Mouse (Mus musculus): ENCODE data around the gene Ism2. TPM values are rescaled to one million over a fixed set of nuclear protein-coding genes. Genes with fewer than 3 reads are reported as not detected.

The Ism2 gene
- polyA plus RNA-seq, 1 experiment from 2014 or later: 0.44 TPM

- peak overlapping the region; percentile 95 for H3K27ac ChIP-seq
- H3K9ac ChIP-seq: peak overlapping the region; percentile 89
- peak overlapping the region; percentile 74 for H3K4me2 ChIP-seq
- under 1% methylated on average over 31 of the region's 31 CpGs for WGBS
- H3K4me1 ChIP-seq (replicated peaks): peaks cover 9% of the 10 kb centered on the region
- H3K36me3 ChIP-seq: peaks cover 45% of the 10 kb centered on the region
- peak overlapping the region; percentile 78 for H3K4me3 ChIP-seq
- ATAC-seq (replicated peaks; ENCODE audit: insufficient number of reproducible peaks, insufficient read depth, low FRiP score, low read depth): peak; percentile 58
- H3K9me3 ChIP-seq (replicated peaks): no peaks in the 10 kb centered on the region
- no peaks in the 10 kb centered on the region for H3K27me3 ChIP-seq
Observed at GRCm38 (mm10) chr12:87266827-87267603, 32.5 kb downstream of the Ism2 start.

- Histone ChIP-seq H3K4me3 (peak within 1 kb of the TSS; percentile 78), H3K4me2 (peak within 1 kb of the TSS; percentile 76), H3K27ac (peak within 1 kb of the TSS; percentile 95), H3K36me3 (peaks cover 44% of the 10 kb centered on the region), H3K9ac (peak within 1 kb of the TSS; percentile 89), H3K27me3 (no peaks in the 10 kb centered on the region), H3K9me3 (replicated peaks) (no peaks in the 10 kb centered on the region), H3K4me1 (replicated peaks) (peaks cover 9% of the 10 kb centered on the region)
- ATAC-seq (replicated peaks; ENCODE audit: insufficient number of reproducible peaks, insufficient read depth, low FRiP score, low read depth): peak; percentile 95
- under 1% methylated on average over 31 of the region's 31 CpGs for WGBS
Observed at GRCm38 (mm10) chr12:87266108-87266826, 33.2 kb downstream of the Ism2 start, which contains the start of the genes Vipas39 and Ahsa1. Vipas39 (minus strand) TSS chr12:87266256. Ahsa1 (plus strand) TSS chr12:87266479.

GRCm38 (mm10) chr12:87265444-87265843, 34.1 kb downstream of the Ism2 start:
- Histone ChIP-seq H3K4me2 (peak overlapping the region; percentile 76), H3K27ac (peak overlapping the region; percentile 95), H3K4me1 (replicated peaks) (peaks cover 9% of the 10 kb centered on the region), H3K27me3 (no peaks in the 10 kb centered on the region), H3K36me3 (peaks cover 42% of the 10 kb centered on the region), H3K9me3 (replicated peaks) (no peaks in the 10 kb centered on the region), H3K9ac (peak overlapping the region; percentile 75), H3K4me3 (peak overlapping the region; percentile 78)
- 13% methylated on average over 11 of the region's 11 CpGs for WGBS
- no peak for ATAC-seq (replicated peaks; ENCODE audit: insufficient number of reproducible peaks, insufficient read depth, low FRiP score, low read depth)

GRCm38 (mm10) chr12:87260562-87260961, 38.9 kb downstream of the Ism2 start:
- Histone ChIP-seq H3K4me3 (no peak overlapping the region), H3K4me2 (no peak overlapping the region), H3K36me3 (peaks cover 61% of the 10 kb centered on the region), H3K27ac (no peak overlapping the region), H3K27me3 (no peaks in the 10 kb centered on the region), H3K9me3 (replicated peaks) (no peaks in the 10 kb centered on the region), H3K4me1 (replicated peaks) (0 out of 2 replicates have a peak, but pooled peaks cover 2% of the 10 kb centered on the region), H3K9ac (no peak overlapping the region)
- no peak for ATAC-seq (replicated peaks; ENCODE audit: insufficient number of reproducible peaks, insufficient read depth, low FRiP score, low read depth)
- 94% methylated on average over 8 of the region's 8 CpGs for WGBS

- H3K4me3 ChIP-seq: no peak overlapping the region
- no peak overlapping the region for H3K27ac ChIP-seq
- no peak overlapping the region for H3K9ac ChIP-seq
- no peak for ATAC-seq (replicated peaks; ENCODE audit: insufficient number of reproducible peaks, insufficient read depth, low FRiP score, low read depth)
- no peaks in the 10 kb centered on the region for H3K9me3 ChIP-seq (replicated peaks)
- no peaks in the 10 kb centered on the region for H3K4me1 ChIP-seq (replicated peaks)
- peaks cover 79% of the 10 kb centered on the region for H3K36me3 ChIP-seq
- H3K4me2 ChIP-seq: no peak overlapping the region
- WGBS: 92% methylated on average over 5 of the region's 5 CpGs
- H3K27me3 ChIP-seq: no peaks in the 10 kb centered on the region
Observed at GRCm38 (mm10) chr12:87256629-87257028, 42.9 kb downstream of the Ism2 start.

GRCm38 (mm10) chr12:87253878-87254277, 45.6 kb downstream of the Ism2 start:
- Histone ChIP-seq H3K4me2 (no peak overlapping the region), H3K36me3 (peaks cover 89% of the 10 kb centered on the region), H3K9ac (no peak overlapping the region), H3K4me3 (no peak overlapping the region), H3K27me3 (no peaks in the 10 kb centered on the region), H3K27ac (no peak overlapping the region), H3K9me3 (replicated peaks) (no peaks in the 10 kb centered on the region), H3K4me1 (replicated peaks) (no peaks in the 10 kb centered on the region)
- WGBS: 93% methylated on average over 6 of the region's 6 CpGs
- no peak for ATAC-seq (replicated peaks; ENCODE audit: insufficient number of reproducible peaks, insufficient read depth, low FRiP score, low read depth)

GRCm38 (mm10) chr12:87250161-87250560, 49.3 kb downstream of the Ism2 start:
- H3K4me1 ChIP-seq (replicated peaks): no peaks in the 10 kb centered on the region
- H3K4me3 ChIP-seq: no peak overlapping the region
- no peaks in the 10 kb centered on the region for H3K9me3 ChIP-seq (replicated peaks)
- no peak overlapping the region for H3K4me2 ChIP-seq
- H3K27ac ChIP-seq: no peak overlapping the region
- ATAC-seq (replicated peaks; ENCODE audit: insufficient number of reproducible peaks, insufficient read depth, low FRiP score, low read depth): no peak
- peaks cover 83% of the 10 kb centered on the region for H3K36me3 ChIP-seq
- 87% methylated on average over 6 of the region's 6 CpGs for WGBS
- no peaks in the 10 kb centered on the region for H3K27me3 ChIP-seq
- H3K9ac ChIP-seq: no peak overlapping the region

- Histone ChIP-seq H3K4me1 (replicated peaks) (peaks cover 8% of the 10 kb centered on the region; the same call in 1 of the 2 replicates), H3K27ac (peak within 1 kb of the TSS; percentile 7; the same call in 1 of the 2 replicates), H3K9ac (no peak within 1 kb of the TSS), H3K4me2 (no peak within 1 kb of the TSS), H3K9me3 (replicated peaks) (no peaks in the 10 kb centered on the region), H3K36me3 (peaks cover 41% of the 10 kb centered on the region), H3K4me3 (no peak within 1 kb of the TSS), H3K27me3 (no peaks in the 10 kb centered on the region)
- ATAC-seq (replicated peaks; ENCODE audit: insufficient number of reproducible peaks, insufficient read depth, low FRiP score, low read depth): 0 out of 2 replicates have a peak, but pooled peaks have one; percentile 31
- WGBS: 37% methylated on average over 1 of the region's 1 CpGs
Observed at GRCm38 (mm10) chr12:87238632-87239031, 60.9 kb downstream of the Ism2 start, which contains the start of gene Noxred1. Noxred1 (minus strand) TSS chr12:87238732.

GRCm38 (mm10) chr12:87236882-87237483, 62.5 kb downstream of the Ism2 start:
- Histone ChIP-seq H3K27ac (no peak overlapping the region), H3K4me2 (no peak overlapping the region), H3K4me3 (no peak overlapping the region), H3K27me3 (no peaks in the 10 kb centered on the region), H3K9ac (no peak overlapping the region), H3K36me3 (peaks cover 28% of the 10 kb centered on the region), H3K4me1 (replicated peaks) (peaks cover 8% of the 10 kb centered on the region; the same call in 1 of the 2 replicates), H3K9me3 (replicated peaks) (no peaks in the 10 kb centered on the region)
- no peak for ATAC-seq (replicated peaks; ENCODE audit: insufficient number of reproducible peaks, insufficient read depth, low FRiP score, low read depth)
- WGBS: 80% methylated on average over 5 of the region's 5 CpGs

GRCm38 (mm10) chr12:87230379-87230895, 69.1 kb downstream of the Ism2 start:
- ATAC-seq (replicated peaks; ENCODE audit: insufficient number of reproducible peaks, insufficient read depth, low FRiP score, low read depth): no peak
- Histone ChIP-seq H3K9ac (no peak overlapping the region), H3K4me2 (no peak overlapping the region), H3K4me3 (no peak overlapping the region), H3K27ac (no peak overlapping the region), H3K36me3 (no peaks in the 10 kb centered on the region), H3K9me3 (replicated peaks) (no peaks in the 10 kb centered on the region), H3K4me1 (replicated peaks) (no peaks in the 10 kb centered on the region), H3K27me3 (no peaks in the 10 kb centered on the region)

GRCm38 (mm10) chr12:87229633-87230032, 69.9 kb downstream of the Ism2 start:
- WGBS: 83% methylated on average over 2 of the region's 2 CpGs
- no peaks in the 10 kb centered on the region for H3K9me3 ChIP-seq (replicated peaks)
- no peak for ATAC-seq (replicated peaks; ENCODE audit: insufficient number of reproducible peaks, insufficient read depth, low FRiP score, low read depth)
- H3K4me3 ChIP-seq: no peak overlapping the region
- H3K9ac ChIP-seq: no peak overlapping the region
- no peak overlapping the region for H3K4me2 ChIP-seq
- H3K27me3 ChIP-seq: no peaks in the 10 kb centered on the region
- no peaks in the 10 kb centered on the region for H3K4me1 ChIP-seq (replicated peaks)
- H3K27ac ChIP-seq: no peak overlapping the region
- no peaks in the 10 kb centered on the region for H3K36me3 ChIP-seq

Data from heart, embryonic 15.5 days (tissue).